Mouse (Mus musculus) CH12.LX (cell line): Measurements from ENCODE around the gene Hvcn1.

ENCODE experiments used
- CTCF ChIP-seq, 2 experiments: IDR thresholded peaks in 1 of 2; conservative IDR thresholded peaks in 1 of 2; 2 replicates each; pipeline ENCODE4 v1.5.1; 2011 to 2012; ENCODE audit warnings: low read depth in 2 of 2, low read length in 2 of 2, improper control_type of control experiment in 1 of 2, inconsistent platforms in 1 of 2, mild to moderate bottlenecking in 1 of 2, moderate library complexity in 1 of 2
- E2F4 ChIP-seq: IDR thresholded peaks from 2 replicates; pipeline ENCODE4 v1.6.1; 2011; ENCODE audit warnings: low read depth, low read length, improper control_type of control experiment; ENCODE audit not compliant: insufficient replicate concordance
- EP300 ChIP-seq: IDR thresholded peaks from 2 replicates; pipeline ENCODE4 v1.6.1; 2011; ENCODE audit warnings: low read length, improper control_type of control experiment
- ETS1 ChIP-seq: conservative IDR thresholded peaks from 2 replicates; pipeline ENCODE4 v1.6.1; 2012; ENCODE audit warnings: low read depth, mild to moderate bottlenecking, inconsistent platforms, low read length, improper control_type of control experiment, moderate library complexity
- POLR2A ChIP-seq: IDR thresholded peaks from 2 replicates; pipeline ENCODE4 v1.6.1; 2011; ENCODE audit warnings: low read depth, mild to moderate bottlenecking, improper control_type of control experiment, low read length
- POLR2AphosphoS2 ChIP-seq: IDR thresholded peaks from 2 replicates; pipeline ENCODE4 v1.6.1; 2011; ENCODE audit warnings: low read depth, low read length, improper control_type of control experiment
- ZMIZ1 ChIP-seq: IDR thresholded peaks from 2 replicates; pipeline ENCODE4 v1.6.1; 2012; ENCODE audit warnings: low read depth, mild to moderate bottlenecking, inconsistent platforms, low read length, improper control_type of control experiment
- ZNF384 ChIP-seq: IDR thresholded peaks from 2 replicates; pipeline ENCODE4 v1.6.1; 2012; ENCODE audit warnings: low read depth, low read length, improper control_type of control experiment, inconsistent platforms

- TF ChIP-seq ZMIZ1: no peak
- no peak for TF ChIP-seq POLR2A
- no peak for TF ChIP-seq E2F4
- TF ChIP-seq CTCF (conservative IDR thresholded peaks at IDR 0.05 in 1 of 2, IDR thresholded peaks at IDR 0.05 in 1 of 2; ENCODE audit: low read depth in 2 of 2, low read length in 2 of 2): no peak
- TF ChIP-seq ZNF384: no peak
- no peak for TF ChIP-seq EP300
- no peak for TF ChIP-seq ETS1
- no peak for TF ChIP-seq POLR2AphosphoS2
Observed at GRCm38 (mm10) chr5:122239618-122240017, 33.0 kb downstream of the Hvcn1 start.
